Mouse (Mus musculus): ENCODE measurements around the gene Acacb. TPM values are rescaled to one million over a fixed set of nuclear protein-coding genes. Genes with fewer than 3 reads are reported as not detected.
A peak's percentile ranks its signal among the peaks of the same experiment; 100 is the strongest.

The Acacb gene
- polyA plus RNA-seq, 1 experiment: 3.0 TPM

DNA sequence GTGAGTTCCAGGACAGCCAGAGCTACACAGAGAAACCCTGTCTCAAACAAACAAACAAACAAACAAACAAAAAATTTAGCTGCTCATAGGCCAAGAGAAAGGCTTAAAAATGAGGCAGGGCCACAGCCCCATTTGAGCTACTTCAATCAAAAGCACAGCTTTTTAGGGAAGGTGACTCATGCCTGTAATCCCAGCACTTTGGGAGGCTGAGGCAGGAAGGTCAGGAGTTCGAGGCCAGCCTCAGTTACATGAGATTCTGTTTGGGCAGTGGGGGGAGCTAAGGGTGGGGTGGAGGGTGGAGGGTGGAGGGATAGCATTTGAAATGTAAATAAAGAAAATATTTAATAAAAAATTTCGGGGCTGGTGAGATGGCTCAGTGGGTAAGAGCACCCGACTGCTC lies 26.6 kb downstream of the Acacb start:
- Histone ChIP-seq H3K4me3 (ENCODE audit: control insufficient read depth, low read depth, low read length) (no peak overlapping the region), H3K27ac (ENCODE audit: control insufficient read depth, insufficient read depth, low read depth, low read length) (no peak overlapping the region), H3K4me1 (ENCODE audit: control insufficient read depth, insufficient read depth, low read length) (peaks cover 10% of the 10 kb centered on the region), H3K36me3 (ENCODE audit: control insufficient read depth, insufficient read depth, low read length) (no peaks in the 10 kb centered on the region), H3K27me3 (ENCODE audit: control insufficient read depth, insufficient read depth, low read length) (no peaks in the 10 kb centered on the region)
- TF ChIP-seq CTCF (IDR thresholded peaks at IDR 0.05; ENCODE audit: control insufficient read depth, insufficient read depth, insufficient replicate concordance, low read depth, low read length): no peak
- no peak for TF ChIP-seq POLR2A (IDR thresholded peaks at IDR 0.05; ENCODE audit: control insufficient read depth, low read depth, low read length)

DNA sequence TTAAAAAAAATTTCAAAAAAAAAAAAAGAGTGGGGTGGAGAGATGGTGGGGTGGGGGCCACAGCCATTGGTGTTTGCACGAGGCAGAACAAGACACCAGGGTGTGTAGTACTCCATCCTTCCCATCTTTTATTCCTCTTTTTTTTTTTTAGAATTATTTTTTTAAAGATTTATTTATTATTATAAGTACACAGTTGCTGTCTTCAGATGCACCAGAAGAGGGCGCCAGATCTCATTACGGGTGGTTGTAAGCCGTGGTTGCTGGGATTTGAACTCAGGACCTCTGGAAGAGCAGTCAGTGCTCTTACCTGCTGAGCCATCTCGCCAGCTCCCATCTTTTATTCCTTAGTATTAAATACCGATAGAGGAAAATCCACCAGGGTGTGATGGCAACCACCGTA lies 27.1 kb downstream of the Acacb start:
- Histone ChIP-seq H3K36me3 (ENCODE audit: control insufficient read depth, insufficient read depth, low read length) (no peaks in the 10 kb centered on the region), H3K4me1 (ENCODE audit: control insufficient read depth, insufficient read depth, low read length) (peaks cover 10% of the 10 kb centered on the region), H3K27ac (ENCODE audit: control insufficient read depth, insufficient read depth, low read depth, low read length) (no peak overlapping the region), H3K27me3 (ENCODE audit: control insufficient read depth, insufficient read depth, low read length) (no peaks in the 10 kb centered on the region), H3K4me3 (ENCODE audit: control insufficient read depth, low read depth, low read length) (no peak overlapping the region)
- TF ChIP-seq POLR2A (IDR thresholded peaks at IDR 0.05; ENCODE audit: control insufficient read depth, low read depth, low read length) (no peak), CTCF (IDR thresholded peaks at IDR 0.05; ENCODE audit: control insufficient read depth, insufficient read depth, insufficient replicate concordance, low read depth, low read length) (no peak)

DNA sequence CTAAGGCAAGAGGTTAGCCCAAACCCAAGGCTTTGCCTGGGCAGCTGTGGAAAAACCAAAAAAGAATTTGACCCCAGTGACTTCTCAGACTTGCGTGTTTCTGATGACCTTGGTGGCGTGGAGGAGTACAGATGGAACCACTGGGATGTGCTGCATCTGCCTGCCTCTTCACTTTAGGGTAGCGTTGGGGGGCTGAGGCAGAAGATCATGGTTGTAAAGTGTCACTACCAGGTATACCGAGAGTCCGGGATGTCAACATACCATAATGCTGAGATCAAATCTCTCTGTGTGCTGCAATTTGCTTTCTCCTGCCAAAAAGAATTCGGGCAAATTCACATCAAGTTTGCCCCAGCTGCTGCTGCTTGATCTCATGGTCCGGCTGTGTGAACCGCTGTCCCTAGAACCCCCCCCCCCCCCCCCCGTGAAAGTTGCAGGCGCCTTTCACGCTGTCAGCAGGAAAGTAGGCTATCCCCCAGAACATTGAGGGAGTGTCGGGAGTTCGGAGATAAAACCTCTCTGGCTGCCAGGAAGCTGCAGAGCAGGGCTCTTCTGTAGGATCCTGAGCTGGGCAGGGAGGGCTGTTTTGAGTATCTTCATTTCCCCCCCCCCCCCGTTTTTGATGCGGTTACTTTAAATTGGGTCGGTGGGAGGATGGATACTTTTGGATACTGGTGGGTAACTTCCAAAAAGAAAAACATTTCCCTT lies 27.7 kb downstream of the Acacb start:
- H3K27ac ChIP-seq (ENCODE audit: control insufficient read depth, insufficient read depth, low read depth, low read length): peak overlapping the region; percentile 41; the same call in 1 of the 2 replicates
- no peak overlapping the region; the same call in 1 of the 2 replicates for H3K4me3 ChIP-seq (ENCODE audit: control insufficient read depth, low read depth, low read length)
- no peaks in the 10 kb centered on the region for H3K27me3 ChIP-seq (ENCODE audit: control insufficient read depth, insufficient read depth, low read length)
- no peak for TF ChIP-seq CTCF (IDR thresholded peaks at IDR 0.05; ENCODE audit: control insufficient read depth, insufficient read depth, insufficient replicate concordance, low read depth, low read length)
- TF ChIP-seq POLR2A (IDR thresholded peaks at IDR 0.05; ENCODE audit: control insufficient read depth, low read depth, low read length): no peak
- H3K4me1 ChIP-seq (ENCODE audit: control insufficient read depth, insufficient read depth, low read length): peaks cover 10% of the 10 kb centered on the region
- no peaks in the 10 kb centered on the region for H3K36me3 ChIP-seq (ENCODE audit: control insufficient read depth, insufficient read depth, low read length)

DNA sequence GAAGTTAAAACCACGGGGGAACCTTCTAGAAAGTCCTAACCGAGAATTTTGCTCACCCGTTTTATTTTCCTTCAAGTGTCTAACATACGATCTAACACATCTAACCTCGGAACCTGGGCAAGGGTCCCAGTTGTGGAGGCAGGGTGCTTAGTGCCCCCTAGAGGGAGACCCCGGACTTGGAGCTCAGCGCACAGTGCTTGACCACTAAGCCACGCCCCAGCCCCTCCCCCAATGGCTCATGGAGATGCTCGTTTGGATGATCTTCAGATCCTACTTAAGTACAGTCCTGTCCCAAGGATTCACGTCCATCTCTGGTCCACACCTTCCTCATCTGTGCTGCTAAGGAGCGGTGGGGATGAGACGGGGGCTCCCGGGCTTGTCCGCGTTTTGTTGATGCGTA lies 28.3 kb downstream of the Acacb start:
- TF ChIP-seq CTCF (IDR thresholded peaks at IDR 0.05; ENCODE audit: control insufficient read depth, insufficient read depth, insufficient replicate concordance, low read depth, low read length) (peak; percentile 40; the same call in 1 of the 2 replicates), POLR2A (IDR thresholded peaks at IDR 0.05; ENCODE audit: control insufficient read depth, low read depth, low read length) (no peak)
- peaks cover 10% of the 10 kb centered on the region for H3K4me1 ChIP-seq (ENCODE audit: control insufficient read depth, insufficient read depth, low read length)
- H3K27me3 ChIP-seq (ENCODE audit: control insufficient read depth, insufficient read depth, low read length): no peaks in the 10 kb centered on the region
- H3K36me3 ChIP-seq (ENCODE audit: control insufficient read depth, insufficient read depth, low read length): no peaks in the 10 kb centered on the region
- H3K27ac ChIP-seq (ENCODE audit: control insufficient read depth, insufficient read depth, low read depth, low read length): peak overlapping the region; percentile 39; the same call in 1 of the 2 replicates
- peak overlapping the region; percentile 21 for H3K4me3 ChIP-seq (ENCODE audit: control insufficient read depth, low read depth, low read length)

DNA sequence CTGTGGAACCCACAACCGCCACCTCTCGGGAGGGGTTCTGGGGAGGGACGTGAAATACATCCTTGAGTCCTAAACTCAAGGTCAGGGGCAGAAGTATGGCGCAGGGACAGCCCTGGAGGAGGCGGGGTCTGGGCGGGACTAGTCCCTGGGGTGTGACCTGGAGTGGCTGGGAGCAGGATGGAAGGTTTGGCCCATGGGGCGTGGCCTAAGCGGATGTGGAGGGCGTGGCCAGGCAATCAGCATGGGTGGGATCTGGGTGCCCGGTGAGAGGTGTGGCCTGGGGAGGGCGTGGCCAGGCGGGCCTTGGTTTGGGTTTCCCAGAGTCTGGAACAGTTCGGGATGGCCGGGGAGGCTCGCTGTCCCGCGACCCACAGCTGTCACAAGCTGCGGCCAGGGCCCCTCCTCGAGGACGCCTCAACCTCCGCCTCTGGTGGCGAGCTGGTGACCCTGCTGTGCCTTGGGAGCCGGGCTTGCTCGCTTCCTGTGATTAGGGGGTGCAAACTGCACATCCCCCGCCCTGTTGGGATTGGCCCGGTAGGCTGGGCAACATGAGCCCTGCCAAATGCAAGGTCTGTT lies 29.3 kb downstream of the Acacb start:
- peak overlapping the region; percentile 77 for H3K4me3 ChIP-seq (ENCODE audit: control insufficient read depth, low read depth, low read length)

DNA sequence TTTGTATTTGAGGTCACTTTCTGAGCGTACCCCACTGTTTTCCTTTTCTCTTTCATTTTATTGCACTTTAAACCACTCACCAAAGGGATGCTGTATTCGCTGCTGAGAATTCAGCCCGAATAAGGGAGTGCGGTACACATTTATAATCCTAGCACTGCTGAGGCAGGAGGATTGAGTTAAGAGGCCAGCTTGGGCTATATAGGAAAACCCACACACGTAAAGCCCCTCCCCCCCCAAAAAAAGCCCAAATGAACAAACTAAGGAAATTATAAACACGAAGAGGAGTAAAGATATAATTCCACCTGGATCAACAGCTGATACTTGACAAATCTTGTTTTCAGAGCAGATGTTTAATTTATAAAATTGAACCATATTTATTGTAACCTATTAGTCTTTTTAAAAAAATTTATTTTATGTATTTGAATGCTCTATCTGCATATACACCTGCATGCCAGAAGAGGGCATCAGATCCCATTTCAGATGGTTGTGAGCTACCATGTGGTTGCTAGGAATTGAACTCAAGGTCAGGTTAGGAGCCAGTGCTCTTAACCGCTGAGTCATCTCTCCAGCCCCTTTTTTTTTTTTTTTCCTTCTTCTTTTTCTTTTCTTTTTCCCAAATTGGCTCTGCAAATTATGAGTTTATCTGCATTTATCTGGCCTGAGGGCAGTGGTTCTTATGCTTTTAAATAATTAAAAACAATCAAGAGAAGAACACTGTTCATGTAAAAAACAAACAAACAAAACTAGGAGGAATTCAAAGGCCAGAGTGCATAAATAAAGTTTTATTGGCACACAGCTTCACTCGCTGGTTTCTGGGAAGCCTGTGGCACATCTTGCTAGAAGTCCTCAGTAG lies 30.4 kb downstream of the Acacb start:
- TF ChIP-seq CTCF (IDR thresholded peaks at IDR 0.05; ENCODE audit: control insufficient read depth, insufficient read depth, insufficient replicate concordance, low read depth, low read length) (no peak), POLR2A (IDR thresholded peaks at IDR 0.05; ENCODE audit: control insufficient read depth, low read depth, low read length) (no peak)
- H3K27me3 ChIP-seq (ENCODE audit: control insufficient read depth, insufficient read depth, low read length): no peaks in the 10 kb centered on the region
- peaks cover 10% of the 10 kb centered on the region for H3K4me1 ChIP-seq (ENCODE audit: control insufficient read depth, insufficient read depth, low read length)
- no peak overlapping the region; the same call in 1 of the 2 replicates for H3K4me3 ChIP-seq (ENCODE audit: control insufficient read depth, low read depth, low read length)
- peak overlapping the region; percentile 73; the same call in 1 of the 2 replicates for H3K27ac ChIP-seq (ENCODE audit: control insufficient read depth, insufficient read depth, low read depth, low read length)
- no peaks in the 10 kb centered on the region for H3K36me3 ChIP-seq (ENCODE audit: control insufficient read depth, insufficient read depth, low read length)

More for the DNA sequence above, 29.3 kb downstream of the Acacb start:
- no peaks in the 10 kb centered on the region for H3K36me3 ChIP-seq (ENCODE audit: control insufficient read depth, insufficient read depth, low read length)
- H3K27me3 ChIP-seq (ENCODE audit: control insufficient read depth, insufficient read depth, low read length): no peaks in the 10 kb centered on the region
- TF ChIP-seq CTCF (IDR thresholded peaks at IDR 0.05; ENCODE audit: control insufficient read depth, insufficient read depth, insufficient replicate concordance, low read depth, low read length) (no peak), POLR2A (IDR thresholded peaks at IDR 0.05; ENCODE audit: control insufficient read depth, low read depth, low read length) (peak; percentile 61; the same call in 1 of the 2 replicates)
- H3K4me1 ChIP-seq (ENCODE audit: control insufficient read depth, insufficient read depth, low read length): peaks cover 10% of the 10 kb centered on the region
- H3K27ac ChIP-seq (ENCODE audit: control insufficient read depth, insufficient read depth, low read depth, low read length): peak overlapping the region; percentile 73

Measured in testis, adult 2 months (tissue).